Mouse (Mus musculus) E14TG2a.4 (cell line): ENCODE measurements at regions not wholly inside any gene's neighbourhood (a gene's known extent, or its start where the extent isn't known, plus 50 kb on each side); places are given as distances from the start of the nearest gene placed in this dataset.
A peak's percentile ranks its signal among the peaks of the same experiment; 100 is the strongest.

Source experiments
- CTCF ChIP-seq: conservative IDR thresholded peaks from 2 replicates; pipeline ENCODE4 v1.5.1; 2014; ENCODE audit warnings: low read length
- NANOG ChIP-seq: IDR thresholded peaks from 2 replicates; pipeline ENCODE4 v1.6.1; 2014; ENCODE audit warnings: borderline replicate concordance, low read length, mixed read lengths
- POU5F1 ChIP-seq: IDR thresholded peaks from 2 replicates; pipeline ENCODE4 v1.6.1; 2014; ENCODE audit warnings: low read length, borderline replicate concordance

DNA sequence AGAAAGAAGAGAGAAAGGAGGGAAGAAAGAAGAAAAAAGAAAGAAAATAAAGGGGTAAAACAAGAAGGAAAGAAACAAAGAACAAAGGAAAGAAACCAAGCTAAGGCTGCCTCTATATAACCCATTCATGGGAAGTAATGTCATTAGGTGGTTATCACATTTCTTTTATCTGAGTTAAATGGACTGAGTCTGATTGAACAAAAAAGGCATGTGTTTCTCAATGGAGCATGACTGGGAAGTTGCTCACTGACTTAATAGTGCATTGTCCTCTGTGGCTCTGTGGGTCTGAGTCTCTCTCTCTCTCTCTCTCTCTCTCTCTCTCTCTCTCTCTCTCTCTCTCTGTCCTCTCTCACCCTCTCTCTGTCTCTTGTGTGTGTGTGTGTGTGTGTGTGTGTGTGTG lies 1288.5 kb upstream of the Pcdh17 start:
- TF ChIP-seq CTCF, result no peak
- TF ChIP-seq NANOG, result peak; percentile 68; the same call in 1 of the 2 replicates
- no peak for TF ChIP-seq POU5F1
